Mouse (Mus musculus) liver (tissue): ENCODE data around the gene Esp3.
"Not testable (repeated sequence)": the region's sequence is repeated elsewhere in the genome, so short reads cannot be mapped to it uniquely, and the experiment has no call there.

Source experiments
- DNase-seq: peaks from one replicate; pipeline ENCODE4 v3.0.0-alpha.2; 2020; ENCODE audit warnings: mixed read lengths

Gene Esp3

DNA sequence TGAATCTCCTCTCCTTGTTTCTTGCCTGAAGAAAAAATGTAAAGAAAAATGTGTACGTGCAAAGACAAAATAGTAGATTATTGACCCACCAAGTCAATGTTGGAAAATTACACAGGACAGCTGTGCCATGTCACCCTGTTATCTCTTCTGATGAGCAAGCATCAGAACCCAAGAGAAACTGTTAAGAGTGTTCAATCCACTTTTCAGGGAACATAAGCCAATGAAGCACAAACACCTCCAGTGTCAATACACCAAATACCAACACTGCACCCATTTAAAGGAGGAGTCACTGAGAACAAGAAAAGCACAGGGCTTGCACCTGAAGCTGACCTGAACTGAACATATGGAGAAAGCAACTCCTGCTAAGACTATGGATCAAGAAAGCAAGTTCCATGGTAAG, at the start of gene Esp3:
TSS of gene Esp3 (plus strand) at position 301 of the 400 bp plus-strand sequence.
- not testable (repeated sequence) for DNase-seq

DNA sequence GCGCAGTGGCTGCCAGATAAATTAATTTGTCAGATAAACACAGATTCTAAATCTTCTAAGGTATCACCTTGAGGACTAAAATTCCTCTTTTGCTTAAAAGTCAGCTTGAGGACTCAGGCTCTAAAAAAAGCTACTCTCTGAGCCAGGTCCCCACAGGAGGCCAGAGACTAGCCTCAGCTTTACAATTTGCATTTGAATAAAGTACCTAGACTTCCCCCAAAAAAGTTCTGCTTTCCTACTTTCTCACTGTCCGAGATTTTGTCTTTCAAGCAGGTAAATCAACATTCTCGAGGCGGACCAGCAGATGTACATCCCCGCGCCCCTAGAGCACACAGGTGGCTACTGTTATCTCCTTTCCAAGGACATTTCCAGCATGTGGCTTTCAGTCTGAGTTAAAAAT, 48.0 kb upstream of the Esp3 start:
- DNase-seq = not testable (repeated sequence)

DNA sequence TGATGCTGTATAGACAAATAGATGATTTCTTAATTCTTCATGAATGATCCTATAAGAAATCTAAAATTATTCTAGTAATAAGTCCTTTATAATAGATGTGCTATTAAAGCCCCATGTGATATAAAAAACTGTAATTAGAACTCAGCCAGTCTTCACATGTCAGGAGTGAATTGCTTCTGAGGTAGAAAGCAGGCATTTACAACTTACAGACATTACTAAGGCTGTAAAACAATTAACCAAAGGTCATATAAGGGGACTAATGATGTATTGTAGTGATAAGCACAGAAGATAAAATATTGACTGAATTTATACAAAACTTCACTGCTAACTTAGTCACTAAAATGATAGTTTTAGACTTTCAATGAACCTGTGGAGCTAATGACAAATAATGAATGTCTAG, 40.6 kb upstream of the Esp3 start:
- no peak for DNase-seq

DNA sequence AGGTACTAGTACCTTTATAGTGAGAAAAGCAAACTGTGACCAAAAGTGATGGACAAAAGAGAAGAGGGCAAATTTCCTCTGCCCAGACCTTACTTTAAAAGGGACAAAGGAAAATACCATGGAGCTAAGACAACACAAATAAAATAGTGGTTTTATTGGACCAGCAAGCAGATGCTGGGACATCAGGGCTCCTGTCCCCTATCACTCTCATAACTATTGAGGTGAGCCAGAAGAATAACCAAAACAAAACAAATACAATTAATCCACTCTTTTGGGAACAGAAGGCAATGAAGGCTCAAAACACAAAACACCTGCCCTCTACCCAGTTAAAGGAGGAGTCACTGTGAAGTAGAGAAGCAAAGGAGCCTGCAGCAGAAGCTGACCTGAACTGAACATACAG, 33.6 kb upstream of the Esp3 start, which contains the start of gene Esp4:
TSS of gene Esp4 (plus strand) at position 301 of the 400 bp plus-strand sequence.
- no peak for DNase-seq

DNA sequence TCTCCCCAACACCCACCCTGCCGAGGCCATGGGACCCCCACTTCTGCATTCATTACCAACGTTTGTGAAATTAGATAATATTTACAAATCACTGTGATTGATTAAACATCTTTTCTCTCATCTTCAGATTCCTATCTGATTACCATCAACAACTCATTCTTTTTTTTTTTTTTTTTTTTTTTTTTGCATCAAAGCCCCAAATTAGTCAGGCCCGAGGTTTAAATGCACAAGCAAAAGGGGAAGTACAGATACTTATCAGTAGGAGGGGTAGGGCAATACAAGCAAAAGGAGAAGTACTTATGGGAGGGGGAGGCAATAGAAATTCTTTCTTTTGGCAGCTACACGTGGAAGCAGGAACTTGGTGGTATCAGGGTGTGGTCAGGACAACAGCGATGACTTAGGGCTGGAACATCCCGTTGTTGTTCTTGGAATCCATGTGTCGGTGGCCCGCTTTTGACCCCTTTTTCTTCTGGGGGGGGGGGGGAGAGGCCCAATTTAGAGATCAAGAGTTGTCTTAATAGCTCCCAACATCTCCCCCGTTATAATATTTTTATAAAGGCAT, 30.3 kb downstream of the Esp3 start:
- not testable (repeated sequence) for DNase-seq

DNA sequence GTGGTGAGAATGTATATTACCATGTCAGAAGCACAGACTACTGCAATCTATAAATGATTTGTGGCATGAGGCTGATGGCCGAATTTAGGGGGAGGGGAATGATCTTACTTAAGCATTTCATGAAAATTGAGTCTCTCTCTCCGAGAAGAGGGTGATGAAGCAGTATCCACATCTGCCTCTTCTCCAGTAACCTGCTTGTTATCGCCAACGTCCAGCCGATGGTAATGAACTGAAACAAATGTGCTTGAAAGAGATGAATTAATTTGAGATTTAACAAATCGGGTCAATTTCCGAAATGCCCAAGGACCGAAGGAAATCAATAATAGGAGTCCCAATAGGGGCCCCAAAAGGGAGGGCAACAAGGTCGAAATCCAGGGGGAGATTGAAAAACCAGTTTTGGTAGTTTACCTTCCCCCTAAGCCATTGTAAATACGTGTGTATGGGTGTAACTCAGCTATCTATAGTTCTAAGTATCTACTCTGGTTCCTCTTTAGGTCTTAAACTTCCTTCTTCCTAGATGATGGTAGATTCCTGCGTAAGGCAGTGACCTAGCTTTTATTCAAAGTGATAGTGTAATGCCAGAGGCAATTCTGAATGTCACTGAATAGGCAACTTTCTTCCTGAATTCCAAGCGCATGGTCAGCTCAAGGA, 31.4 kb downstream of the Esp3 start:
- DNase-seq = not testable (repeated sequence)
